Mouse (Mus musculus): ENCODE measurements at regions not wholly inside any gene's neighbourhood (a gene's known extent, or its start where the extent isn't known, plus 50 kb on each side); places are given as distances from the start of the nearest gene placed in this dataset.

DNA sequence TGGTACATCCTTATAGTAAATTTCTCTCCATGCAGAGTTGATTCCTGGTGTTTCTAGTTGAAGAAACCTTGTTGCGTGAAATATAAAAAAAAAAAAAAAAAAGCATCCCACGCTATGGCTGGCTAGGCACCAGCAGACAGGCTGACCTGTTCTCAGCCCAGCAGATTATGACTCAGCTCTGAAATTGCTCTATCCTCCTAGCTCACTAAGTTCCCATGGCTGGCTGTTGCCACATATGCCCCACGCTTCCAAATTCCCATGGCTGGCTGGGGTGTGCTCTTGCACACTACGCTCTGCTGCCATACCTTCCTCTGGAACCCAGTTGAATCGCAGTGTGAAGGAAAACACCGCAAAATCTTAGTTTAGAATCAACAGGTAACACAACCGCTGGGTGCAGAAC, 270.1 kb downstream of the Mid1ip1 start:
- no peak for TF ChIP-seq GATA4 (IDR thresholded peaks at IDR 0.05; ENCODE audit: insufficient replicate concordance, low read length)

DNA sequence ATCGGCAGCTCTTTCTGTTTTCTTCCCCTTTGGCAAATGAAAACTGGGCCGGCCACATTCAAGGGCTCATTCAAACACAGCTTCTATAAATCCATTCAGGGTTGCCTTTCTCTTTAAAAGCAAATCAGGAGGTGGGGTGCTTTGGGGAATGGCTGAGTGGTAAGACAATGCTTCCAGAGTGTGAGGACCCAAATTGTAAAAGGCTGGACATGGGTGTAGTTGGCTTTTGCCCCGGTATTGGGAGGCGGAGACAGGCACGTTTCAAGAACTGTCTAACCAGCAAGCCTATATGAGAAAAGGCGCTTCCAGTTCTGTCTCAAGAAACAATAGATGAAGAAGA, 277.0 kb downstream of the Mid1ip1 start:
- TF ChIP-seq GATA4 (IDR thresholded peaks at IDR 0.05; ENCODE audit: insufficient replicate concordance, low read length), result no peak

DNA sequence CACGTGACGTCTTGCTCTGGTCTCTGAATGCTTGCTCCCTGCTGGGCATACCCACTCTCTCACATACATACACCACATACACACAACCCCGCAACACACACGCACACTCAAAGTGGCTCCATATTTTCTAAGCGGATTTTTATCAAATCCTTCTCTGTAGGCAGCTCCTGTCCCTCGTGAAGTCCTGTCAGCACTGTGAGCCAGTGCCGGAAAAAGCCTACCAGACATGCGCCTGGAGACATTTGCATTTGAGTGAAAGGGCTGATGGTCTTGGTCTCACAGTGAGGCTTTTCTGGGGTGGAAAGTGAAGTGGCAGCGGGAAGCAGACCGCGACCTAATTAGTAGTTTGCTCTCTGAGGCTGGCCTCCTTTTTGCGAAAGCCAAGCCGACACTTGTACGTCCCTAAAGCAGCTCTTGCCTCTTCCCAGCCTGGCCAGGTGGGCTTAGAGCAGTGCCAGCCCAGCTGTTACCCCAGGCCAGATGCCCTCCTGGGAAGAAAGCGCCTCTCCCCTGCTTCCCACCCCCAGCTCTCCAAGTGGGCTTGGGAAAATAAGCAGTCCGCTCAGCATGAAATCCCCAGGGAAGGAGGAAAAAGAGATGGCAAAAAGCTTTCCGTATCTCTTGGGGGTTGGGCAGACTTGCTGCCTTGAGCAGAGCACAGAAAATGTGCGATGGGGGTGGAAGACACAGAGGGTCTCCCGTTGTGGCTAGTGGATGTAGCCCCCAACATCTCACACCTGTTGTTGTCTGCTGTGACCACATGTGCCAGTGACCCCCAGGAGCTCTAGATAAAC, 277.6 kb downstream of the Mid1ip1 start:
- no peak for TF ChIP-seq GATA4 (IDR thresholded peaks at IDR 0.05; ENCODE audit: insufficient replicate concordance, low read length)

DNA sequence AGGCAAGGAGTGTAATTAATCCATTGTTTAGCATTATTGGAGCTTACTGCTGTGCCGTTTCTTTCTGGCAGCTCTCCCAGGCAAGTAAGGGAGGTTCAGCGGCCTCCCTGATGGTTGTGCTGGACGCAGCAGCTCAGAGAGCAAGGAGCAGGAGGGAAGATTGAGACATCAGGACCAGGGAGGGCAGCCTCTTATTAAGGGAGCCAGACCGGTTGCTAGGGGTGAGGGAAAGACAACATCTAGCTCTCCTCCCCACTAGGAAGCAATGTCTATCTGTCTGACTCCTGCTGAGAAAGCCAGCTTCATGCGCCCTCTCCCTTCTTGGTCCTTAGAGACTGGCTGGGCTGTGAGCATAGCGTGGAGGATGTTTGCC, 278.2 kb downstream of the Mid1ip1 start:
- TF ChIP-seq GATA4 (IDR thresholded peaks at IDR 0.05; ENCODE audit: insufficient replicate concordance, low read length), result no peak

DNA sequence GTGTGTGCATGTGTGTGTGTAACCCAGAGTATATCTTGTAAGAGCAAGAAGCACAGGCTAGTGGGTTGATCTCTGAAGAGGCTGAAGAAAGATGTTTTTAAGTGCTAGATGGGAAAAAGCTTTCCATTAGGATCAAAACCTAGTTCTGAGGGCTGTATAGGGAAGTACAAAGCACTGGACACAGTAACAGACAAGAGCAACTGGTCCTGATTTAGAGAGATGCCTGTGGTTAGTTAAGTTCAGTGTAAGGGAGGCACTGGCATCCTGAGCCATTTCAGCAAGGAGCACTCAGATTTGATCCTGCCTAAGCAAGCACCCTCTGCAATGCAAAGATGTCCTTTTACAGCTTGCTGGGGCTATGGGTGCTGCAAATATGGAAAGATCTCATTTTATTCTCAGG, 280.1 kb downstream of the Mid1ip1 start:
- no peak for TF ChIP-seq GATA4 (IDR thresholded peaks at IDR 0.05; ENCODE audit: insufficient replicate concordance, low read length)

DNA sequence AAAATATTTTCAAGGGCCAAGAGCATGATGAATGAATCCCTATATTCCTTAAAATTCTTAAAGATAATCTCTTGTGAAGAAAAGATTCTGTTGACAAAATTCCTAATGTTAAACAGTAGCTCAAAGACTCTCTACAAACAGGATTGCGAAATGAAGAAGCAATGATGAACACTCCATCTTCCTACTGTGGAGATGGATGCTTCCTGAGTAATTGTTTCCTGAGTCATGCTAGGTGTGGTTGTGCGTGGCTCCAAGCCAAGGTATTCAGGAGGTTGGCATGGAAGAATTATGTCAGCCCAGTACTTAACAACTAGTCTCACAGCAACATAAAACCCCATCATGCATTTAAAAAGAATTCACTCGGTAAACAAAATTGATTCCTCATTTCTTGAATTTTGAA, 286.4 kb downstream of the Mid1ip1 start:
- no peak for TF ChIP-seq GATA4 (IDR thresholded peaks at IDR 0.05; ENCODE audit: insufficient replicate concordance, low read length)

DNA sequence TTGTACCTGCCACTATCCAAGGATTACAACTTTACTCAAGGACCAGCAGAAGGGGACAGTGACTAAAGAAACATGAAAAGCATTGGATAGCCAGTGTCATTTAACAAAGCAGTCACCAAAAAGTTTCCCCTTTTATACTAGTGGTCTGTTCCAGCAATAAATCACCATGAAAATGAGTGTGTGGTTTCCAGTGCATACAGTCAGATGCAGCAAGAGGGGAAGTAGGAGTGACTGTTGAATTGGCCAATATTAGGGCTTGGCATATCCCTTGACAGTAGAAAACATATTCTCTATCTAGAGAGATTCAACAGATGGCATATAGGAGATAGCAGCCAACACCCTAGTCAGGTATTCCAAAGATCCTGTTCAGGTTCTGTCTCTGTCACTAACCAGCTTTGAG, 259.8 kb upstream of the H2al1a start:
- no peak for TF ChIP-seq GATA4 (IDR thresholded peaks at IDR 0.05; ENCODE audit: insufficient replicate concordance, low read length)

DNA sequence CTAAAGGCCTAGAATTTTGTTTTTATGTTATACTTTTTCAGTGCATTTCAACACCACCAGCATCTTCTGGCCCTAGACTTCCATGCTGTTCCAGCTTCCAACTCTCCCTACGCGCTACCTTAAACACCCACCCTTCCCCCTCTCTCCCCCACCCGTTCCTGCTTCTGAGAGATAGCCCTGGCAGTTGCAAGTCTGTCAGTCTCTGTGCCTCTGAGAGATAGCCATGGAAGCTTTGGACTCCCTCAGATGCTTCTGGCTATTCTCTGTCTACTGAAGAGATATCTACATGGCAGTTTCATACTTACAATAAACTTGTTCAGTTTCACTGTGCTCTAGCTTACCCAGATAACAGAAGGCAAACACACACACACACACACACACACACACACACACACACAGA, 252.3 kb upstream of the H2al1a start:
- no peak for TF ChIP-seq GATA4 (IDR thresholded peaks at IDR 0.05; ENCODE audit: insufficient replicate concordance, low read length)

DNA sequence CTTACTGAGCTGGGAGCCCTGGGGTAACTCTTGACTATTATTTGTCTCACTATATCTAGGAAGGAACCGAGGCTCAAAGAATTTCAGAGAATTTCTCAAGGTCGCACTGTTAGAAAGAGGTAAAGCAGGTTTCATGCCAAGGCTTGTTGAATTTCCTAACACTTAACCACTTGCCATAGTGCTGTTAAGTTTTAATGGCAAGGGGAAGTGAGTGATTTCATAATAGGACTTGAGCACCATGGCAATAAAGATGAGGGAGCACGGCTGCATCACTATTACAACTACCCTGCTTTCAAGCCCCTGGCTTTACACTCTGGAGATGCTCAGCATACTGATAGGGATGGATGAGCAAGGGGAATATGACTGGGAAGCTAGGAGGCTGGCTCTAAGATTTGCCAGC, 216.9 kb upstream of the H2al1a start:
- no peak for TF ChIP-seq GATA4 (IDR thresholded peaks at IDR 0.05; ENCODE audit: insufficient replicate concordance, low read length)

DNA sequence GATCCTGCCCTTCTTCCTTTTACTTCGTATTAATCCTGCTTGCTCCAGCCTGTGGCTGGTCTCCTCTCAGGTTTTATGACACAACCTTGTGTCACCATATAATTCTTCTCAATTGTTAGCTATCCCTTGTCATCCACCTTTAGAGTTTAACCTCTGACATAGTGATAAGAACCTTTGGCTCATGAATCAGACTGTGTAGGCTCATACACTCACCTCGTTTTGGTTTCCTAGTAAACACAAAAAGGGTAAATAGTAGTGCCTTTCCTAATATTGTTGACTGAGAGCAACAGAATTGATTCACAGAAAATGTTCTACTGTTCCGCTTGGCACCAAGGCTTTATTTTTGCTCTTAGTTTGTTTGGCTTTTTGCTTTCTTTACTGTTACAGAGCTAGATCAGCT, 216.2 kb upstream of the H2al1a start:
- TF ChIP-seq GATA4 (IDR thresholded peaks at IDR 0.05; ENCODE audit: insufficient replicate concordance, low read length), result no peak

DNA sequence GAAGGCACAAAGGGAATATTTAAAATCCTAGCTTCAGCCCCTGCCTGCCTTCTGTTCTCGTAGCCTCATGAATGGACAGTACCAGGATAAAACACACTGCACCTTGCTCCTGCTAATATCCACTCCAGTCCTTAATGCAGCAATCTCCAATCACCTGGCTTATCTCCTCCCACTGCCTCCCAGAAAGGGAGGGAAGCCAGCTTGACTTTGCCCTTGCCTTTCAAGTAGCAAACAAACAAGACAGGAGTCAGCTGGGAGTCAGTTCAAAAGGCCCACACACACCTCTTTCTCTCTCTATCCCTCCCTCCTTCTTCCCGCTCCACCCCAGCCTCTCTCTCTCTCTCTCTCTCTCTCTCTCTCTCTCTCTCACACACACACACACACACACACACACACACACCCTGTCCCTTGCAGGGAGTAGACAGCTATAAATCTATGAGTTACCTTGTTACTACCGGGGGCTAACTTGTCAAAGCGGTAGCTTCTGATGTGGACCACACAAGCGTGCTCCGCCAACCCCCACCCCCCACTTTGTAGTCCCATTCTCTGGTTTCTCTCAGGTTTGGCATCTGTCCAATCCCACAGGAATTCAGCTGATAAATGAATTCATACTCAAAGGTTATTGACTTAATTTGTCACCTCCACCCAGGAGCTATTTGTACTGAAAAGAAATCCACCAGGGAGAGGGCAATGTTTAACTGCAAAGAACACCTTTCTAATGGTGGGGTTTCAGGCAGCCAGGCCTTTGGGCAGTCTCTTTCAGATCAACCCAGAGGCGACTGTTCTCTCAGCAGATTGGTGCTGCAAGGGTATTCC, 212.6 kb upstream of the H2al1a start:
- TF ChIP-seq GATA4 (IDR thresholded peaks at IDR 0.05; ENCODE audit: insufficient replicate concordance, low read length), result peak; percentile 24; the same call in 1 of the 2 replicates

DNA sequence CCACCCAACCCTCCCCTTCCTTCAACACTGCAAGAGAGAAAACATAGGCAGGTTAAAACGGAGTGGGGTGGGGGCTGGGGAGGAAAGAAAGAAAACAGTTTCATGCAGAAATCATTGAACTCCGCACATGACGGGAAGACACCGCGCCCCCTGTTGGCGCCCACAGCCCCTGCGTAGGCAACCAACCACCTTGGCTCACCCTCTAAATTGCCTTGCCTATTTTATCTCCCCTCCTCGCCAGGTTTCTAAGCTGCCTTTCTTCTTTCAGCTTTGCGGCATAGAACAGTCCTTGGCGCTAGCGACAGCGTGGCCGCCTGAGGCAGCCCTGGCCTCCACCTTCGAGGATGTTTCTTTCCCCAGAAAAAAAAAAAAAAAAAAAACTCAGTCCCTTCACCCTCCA, 211.1 kb upstream of the H2al1a start:
- TF ChIP-seq GATA4 (IDR thresholded peaks at IDR 0.05; ENCODE audit: insufficient replicate concordance, low read length), result no peak

DNA sequence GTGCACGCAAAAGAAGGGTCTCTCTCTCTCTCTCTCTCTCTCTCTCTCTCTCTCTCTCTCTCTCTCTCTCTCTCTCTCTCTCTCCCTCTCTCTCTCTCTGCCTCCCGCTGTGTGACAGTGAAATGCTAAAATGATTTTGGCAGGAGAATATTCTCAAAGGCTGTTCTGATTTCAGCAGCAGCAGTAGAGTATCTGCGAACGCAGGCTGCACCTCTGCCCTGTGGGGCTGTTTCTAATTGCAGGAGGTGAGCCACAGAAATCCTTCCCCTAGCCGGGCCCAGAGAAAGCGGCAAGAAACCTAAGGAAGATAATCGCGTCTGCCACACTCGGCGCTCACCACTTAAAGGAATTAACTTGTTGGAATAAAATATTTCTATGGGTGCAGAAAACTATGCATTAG, 210.6 kb upstream of the H2al1a start:
- TF ChIP-seq GATA4 (IDR thresholded peaks at IDR 0.05; ENCODE audit: insufficient replicate concordance, low read length), result no peak

DNA sequence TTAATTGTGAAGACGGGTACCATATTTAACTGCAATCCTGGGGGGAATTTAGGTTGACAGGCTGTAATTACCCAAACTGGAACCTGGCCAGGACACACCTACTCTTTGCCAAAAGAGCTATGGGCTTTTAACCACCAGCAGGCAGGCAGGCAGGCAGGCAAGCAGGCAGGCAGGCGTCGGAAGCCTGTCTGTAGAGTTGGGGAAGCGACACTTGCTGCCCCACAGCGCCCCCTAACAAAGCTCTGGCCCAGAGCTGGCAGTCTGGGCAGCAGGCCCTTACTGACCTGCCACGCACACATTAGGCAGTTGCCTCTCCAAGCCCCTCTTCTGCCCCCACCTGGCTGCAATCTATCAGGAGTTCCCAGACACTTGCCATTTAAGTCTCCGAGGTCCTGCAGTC, 208.6 kb upstream of the H2al1a start:
- TF ChIP-seq GATA4 (IDR thresholded peaks at IDR 0.05; ENCODE audit: insufficient replicate concordance, low read length), result no peak

DNA sequence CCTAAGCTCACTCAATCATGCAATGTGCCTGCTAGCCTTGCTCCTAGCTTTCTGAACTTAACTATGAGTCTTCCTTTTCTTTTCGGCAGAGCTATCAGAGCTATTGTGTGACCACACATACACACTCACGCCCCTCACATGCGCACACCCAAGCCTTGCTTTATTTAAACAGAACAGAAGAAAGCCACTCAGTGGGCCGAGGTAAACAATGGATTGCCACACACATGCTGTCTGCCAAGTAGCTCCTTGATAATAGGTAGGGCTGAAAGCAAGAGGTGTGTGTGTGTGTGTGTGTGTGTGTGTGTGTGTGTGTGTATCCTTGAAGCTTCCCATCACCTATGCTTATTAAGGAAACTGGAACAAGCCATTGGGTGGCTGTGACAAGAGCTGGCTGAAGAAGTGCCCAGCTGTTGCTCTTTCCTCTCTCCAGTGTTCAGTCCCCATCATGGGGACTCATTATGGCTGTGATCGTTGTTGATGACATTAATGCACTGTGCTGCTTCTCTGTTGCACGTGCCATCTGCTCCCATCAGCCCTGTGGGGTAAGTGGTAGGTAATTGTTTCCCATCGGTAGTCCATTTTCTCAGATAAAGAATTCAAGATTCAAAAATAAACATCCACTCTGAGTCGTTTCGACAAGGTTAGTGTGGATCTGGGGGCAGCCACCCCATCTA, 201.3 kb upstream of the H2al1a start:
- TF ChIP-seq GATA4 (IDR thresholded peaks at IDR 0.05; ENCODE audit: insufficient replicate concordance, low read length), result no peak

DNA sequence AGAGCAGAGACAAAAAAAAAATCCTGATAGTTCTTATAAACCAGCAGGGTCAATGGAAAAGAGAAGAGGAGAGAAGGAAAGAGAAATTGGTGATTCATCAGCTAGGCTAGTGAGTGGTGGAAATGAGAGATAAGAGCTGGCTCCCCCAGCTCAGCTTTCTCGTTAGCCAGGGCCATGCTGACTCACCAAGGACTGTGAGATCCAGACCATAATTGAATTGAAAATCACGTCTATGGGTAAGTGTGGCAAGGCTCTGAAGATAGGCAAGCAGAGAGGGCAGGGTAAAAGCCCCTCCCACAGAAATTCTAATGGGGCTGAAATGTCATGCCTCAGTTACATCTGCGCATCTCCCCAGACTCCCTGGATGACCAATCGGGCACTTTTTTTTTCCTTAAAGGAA, 200.7 kb upstream of the H2al1a start:
- TF ChIP-seq GATA4 (IDR thresholded peaks at IDR 0.05; ENCODE audit: insufficient replicate concordance, low read length), result no peak

Data from liver, adult (tissue).